Mouse (Mus musculus) embryo, embryonic 11 days (tissue): ENCODE results near the gene Higd1a.
A peak's percentile ranks its signal among the peaks of the same experiment; 100 is the strongest.

Experiments used
- DNase-seq: peaks from one replicate; pipeline ENCODE4 v3.0.0-alpha.2; 2015

Gene Higd1a

DNA sequence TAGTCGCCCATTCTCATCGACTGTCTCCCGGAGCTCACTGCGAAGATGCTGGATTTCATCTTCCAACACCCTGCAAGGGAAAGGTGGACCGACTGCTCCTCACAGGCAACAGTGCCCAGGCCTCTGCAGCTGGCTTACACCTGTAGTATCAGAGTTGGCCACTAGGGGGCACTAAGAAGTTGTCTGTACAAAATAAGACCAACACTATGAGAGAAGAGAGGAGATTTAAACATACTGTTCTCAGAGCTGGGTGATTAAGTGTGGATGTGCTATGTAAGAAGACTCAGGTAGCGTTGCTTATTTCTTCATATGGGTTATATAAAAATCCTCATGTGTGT lies 27.2 kb downstream of the Higd1a start:
- peak; percentile 79 for DNase-seq

DNA sequence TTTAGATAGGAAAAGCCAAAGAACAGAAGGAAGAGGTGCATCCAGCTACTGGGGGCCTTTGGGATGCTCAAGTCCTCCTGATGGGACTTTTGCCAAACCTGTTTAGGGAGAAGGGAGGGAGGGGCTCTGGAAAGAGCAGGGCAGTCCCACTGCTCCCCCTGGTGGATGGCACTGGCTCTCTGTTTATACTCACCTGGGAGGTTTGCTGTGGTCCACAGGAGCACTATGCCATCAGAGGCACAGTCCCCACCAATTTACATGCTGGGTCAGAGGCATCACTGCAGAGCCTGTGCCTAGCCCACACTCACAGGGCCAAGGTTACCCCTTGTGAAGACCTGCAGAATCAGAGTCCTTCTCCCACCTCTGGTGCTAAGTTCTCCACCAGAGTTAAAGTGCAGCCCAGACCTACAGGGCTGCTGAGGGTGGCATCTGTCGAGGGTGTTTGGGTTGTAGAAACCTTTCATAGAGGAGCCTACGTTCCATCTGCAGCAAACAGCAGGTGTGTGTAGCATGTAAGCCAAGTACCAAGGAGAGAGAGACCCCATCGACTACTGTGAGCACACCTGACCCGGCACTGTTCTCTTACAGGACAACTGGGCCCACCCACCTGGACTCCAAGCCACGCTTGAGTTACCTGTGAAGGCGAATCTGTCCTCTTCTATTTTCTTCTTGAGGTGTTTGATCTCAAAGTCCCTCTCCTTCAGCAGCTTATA lies 27.8 kb downstream of the Higd1a start:
- DNase-seq = peak; percentile 32

DNA sequence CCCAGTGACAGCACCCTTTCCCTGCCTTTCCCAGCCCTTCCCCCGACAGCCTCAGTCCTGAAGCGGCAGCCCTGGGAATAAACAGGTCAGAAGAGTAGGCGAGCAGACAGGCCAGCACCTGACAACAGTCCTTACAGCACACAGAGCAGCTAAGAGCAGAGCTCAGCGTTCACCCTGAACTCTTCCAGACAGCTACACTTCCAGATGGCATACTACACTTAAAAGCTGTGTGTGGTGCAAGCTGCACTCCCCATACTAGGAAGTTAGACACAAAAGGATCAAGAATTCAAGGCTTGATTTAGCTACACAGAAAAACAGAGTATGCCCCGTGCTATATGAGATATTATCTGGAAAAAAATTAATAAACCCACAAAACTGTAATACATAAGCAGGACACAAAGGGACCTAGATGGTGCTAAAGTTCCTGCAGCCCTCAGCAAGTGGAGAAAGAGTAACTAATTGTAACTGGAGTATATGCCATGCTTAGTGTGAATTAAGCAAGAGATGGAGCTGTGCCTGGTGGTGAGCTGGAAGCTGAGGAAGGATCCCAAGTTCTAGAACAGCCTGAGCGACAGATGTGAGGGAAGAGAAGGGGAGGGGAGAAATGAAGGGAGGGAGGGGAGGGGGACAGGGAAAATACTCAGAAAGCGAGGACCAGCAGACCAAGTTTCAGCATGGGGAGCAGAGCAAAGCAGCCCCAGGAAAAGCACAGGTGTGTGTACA lies 28.7 kb downstream of the Higd1a start:
- no peak for DNase-seq

DNA sequence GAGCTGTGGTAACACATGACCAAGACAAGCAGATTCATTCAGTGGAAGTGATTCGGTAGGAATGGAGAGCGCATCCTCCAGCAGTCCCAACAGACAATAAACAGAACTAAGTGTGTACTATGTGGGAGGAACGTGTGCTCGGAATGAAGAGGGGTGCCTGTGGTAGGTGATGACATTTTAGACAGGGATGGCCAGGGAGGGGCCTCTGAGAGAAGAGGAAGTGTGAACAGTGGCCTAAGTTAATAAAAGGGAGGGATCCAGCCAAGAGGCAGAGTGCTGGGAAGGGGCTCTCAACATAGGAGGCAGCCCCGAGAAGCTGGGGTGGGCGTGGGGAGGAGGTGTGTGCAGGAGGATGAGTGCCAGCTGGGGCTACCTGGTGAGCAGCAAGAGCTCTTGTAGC lies 29.8 kb downstream of the Higd1a start:
- DNase-seq = no peak

DNA sequence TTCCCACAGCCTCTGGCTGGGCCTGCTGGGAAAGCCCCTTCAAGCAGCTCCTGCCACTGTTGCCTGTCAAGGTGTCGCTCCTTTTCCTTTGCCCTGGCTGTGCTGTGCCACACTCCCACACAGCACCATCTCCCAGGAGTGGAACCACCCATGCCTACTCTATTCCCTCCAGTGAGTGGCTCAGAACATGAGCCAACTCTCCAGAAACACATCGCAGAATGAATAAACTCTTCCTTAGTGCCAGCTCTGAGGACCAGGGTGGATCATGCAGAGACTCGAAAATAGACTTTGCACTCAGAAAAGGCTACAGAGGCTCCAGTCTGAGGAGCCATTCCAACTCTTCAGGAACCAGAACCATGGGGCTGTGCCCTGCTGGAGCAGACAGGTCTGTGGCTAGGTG lies 31.8 kb downstream of the Higd1a start:
- DNase-seq = no peak

DNA sequence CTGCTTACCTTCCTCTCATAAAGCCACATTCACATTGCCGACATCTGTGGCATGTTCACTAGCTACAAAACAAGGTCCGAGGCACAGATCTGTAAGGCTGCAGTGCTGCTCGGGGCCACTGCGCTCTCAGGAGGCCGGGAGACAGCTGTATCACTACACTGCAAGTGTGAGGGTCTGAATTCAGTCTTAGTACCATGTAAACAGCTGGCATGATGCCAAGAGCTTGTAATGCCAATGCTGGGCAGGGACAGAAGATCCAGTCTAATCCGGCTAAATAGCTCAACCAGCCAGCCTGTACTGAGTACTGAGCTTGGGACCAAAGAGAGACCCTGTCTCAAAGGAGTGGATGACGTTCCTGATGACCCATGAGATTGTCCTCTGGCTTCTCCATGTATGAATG lies 34.2 kb downstream of the Higd1a start:
- no peak for DNase-seq

DNA sequence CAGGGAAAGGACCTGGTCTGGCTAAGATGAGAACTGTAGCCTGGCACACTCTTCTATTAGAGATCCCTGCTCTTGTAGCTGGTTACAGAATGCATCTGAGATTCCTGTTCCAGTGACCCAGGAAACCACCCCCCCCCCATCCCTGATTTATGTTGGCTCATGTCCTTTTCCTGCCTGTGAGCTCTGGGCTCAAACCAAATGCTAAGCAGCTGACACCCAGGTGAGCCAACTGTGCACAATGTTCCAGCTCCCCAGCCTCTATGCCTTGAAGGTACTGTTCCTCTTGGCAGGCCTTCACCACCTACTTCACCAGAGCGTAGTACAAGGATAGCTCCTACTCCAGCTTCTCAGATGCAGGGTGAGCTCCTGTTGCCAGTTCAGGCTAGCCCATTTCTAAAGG lies 35.1 kb downstream of the Higd1a start:
- no peak for DNase-seq

DNA sequence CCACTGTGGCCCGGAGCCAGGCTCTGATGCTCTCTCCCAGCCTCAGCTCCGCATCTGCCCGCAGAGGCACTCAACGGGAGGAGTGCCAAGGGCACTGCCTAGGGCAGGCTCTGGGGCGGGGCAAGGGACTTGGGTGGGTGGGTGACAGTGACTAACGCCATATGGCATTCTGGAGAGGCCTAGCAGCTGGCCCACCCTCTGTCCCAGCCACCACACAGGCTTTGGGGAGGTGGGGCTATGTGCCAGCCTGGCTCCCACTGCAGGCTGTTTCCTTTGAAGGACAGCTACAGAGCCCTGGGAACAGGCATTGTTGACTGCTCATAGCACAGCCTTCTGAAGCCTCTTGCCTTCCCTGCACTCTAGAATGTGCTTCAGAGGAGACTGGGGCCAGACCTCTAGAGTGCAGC lies 35.6 kb downstream of the Higd1a start:
- DNase-seq = no peak

DNA sequence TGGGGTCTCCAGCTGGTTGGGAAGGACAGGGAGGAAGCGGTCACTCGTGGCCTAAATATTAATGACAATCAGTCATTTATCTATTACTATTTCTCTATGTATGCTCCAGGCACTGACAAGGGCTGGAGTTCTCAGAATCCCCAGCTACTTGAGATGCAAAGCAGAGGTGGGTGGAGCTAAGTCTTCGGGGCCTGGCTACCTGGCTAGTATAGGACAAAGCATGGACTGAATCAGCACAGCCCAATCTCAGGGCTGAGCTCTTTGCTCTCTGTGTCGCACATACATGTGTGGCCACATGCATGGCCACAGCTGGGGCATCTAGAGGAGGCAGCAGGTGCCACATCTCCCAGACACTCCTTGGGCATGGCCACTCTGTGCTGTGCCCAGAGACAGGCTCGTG lies 37.4 kb downstream of the Higd1a start:
- DNase-seq = no peak

DNA sequence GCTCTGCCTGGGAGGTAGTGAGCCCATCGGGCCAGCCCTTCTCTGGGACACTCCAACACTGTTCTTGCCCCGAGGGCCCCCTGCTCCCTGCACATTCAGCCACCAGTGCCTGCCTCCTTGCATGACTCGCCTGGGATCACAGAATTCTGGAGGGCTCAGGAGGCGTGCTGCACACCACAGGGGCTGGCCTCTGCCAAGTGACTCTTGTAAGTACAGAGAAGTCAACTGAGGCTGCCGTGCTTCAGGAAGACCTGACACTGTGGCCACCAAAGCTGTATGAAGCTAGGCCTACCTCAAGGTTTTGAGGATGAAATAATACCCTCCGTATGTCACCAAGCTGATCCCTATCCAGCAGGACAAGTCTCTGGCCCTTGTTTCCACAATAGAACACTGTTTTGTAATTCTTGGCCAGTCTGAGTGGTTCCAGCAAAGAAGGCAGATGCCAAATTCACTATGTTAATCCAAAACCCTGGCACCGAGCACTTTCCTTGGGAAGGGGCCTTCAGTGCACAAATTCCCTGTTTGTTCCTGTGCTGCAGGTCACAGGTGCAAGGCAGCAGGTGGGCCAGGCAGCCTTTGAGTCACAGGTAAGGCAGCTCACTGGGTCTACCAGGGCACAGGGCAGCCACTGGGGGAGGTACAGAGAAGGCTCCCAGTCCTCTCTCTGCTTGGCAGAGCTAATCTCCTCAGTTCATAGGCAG lies 38.2 kb downstream of the Higd1a start:
- DNase-seq = no peak

DNA sequence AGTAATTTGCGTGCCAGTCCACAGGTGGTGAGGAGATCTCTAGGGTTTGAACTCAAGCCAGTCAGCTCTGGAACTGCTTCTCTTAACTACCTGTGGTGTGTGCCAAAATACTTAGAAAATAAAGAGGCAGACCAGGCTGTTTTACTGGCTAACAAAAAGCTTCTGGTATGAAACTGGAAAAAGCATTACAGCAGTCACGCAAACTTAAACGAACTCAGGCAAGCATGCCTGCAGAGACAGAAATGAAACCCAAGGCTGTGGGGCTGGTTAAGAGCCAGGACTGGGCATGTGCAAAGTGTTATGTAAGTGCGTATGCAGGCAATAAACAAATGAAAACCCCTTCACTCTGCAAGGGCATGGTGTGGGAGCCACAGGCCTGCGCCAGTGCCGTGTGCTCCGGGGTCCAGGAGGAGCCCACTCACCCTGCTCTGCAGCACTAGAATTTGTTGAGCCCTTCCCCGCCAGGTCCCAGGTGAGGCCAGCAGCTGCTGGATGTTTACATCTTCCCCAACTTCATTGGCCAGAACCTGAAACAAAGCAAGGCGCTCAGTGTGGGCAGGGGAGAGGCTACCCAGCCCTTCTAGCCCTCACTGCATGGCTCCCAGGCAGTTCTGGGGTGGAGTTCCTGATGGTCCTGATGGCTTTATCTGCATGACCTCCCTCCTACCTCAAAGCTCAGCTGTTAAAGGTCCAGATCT lies 38.9 kb downstream of the Higd1a start:
- no peak for DNase-seq

DNA sequence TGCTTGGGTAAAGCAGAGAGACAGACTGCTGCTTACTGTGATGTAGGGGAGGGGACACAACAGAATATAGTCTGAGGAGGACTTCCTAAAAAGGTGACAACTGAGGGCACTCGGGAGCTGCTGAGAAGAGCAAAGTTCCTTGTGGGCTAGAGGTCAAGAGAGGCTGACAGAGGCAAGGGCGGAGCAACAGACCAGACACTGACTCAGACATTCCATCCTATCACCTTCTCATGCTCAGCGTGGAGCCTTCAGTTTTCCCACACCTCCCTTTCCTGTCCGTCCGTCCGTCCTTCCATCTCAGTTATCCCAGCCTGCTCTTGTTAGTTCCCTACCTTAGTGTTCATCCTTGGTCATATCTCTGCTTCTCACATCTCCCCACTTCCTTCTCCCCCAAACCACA lies 43.0 kb downstream of the Higd1a start:
- no peak for DNase-seq

DNA sequence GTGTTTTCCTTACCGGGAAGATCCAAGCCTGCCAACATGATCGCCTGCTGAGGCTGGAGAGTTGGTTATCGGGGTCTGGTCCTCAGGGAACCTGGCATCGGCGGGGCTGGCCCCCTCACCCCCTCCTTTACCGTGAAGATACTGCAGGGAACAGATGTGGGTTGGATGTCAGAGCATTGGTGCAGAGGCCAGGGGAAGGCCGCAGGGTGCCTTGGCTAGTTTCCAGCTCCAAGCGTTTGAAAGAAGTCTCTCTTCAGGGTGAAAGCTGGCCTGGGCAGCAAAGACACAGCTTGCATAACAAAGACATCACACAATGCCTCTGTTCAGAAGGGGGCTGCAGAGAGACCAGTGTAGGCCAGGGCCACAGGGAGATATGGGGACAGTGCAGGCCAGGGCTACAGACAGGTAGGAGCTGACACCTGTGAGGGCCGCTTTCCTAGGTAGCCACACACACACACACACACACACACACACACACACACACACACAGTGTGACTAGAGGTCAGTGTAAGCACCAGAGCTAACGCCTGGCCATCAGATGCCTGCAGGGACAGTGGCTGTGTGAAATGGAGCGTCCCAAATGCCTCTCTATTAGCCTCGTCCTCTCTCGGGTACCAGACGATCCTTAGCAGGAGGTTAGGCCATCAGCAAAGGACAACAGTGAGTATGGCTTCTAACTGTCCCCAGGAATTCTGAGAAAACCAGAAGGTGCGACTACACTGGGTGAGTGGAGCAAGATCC lies 47.9 kb downstream of the Higd1a start:
- DNase-seq = peak; percentile 32

DNA sequence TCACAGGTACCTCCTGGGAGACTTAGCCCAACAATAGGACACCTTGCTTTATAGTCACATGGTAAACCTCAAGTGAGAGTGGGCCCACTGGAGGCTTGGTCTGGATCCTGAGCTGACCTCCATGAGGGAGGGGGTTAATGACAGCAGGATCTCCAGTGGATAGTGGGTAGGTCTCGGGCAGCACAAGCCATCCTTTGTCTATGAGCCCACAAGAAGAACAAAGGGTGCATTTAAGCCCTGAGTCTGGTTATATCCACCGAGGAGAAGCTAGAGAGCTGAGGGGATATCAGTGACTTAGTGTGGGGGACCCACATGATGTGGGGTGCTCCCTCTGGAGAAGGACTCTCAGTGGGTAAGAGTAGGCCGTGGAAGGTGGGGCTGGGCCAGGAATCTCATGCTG lies 49.7 kb downstream of the Higd1a start:
- no peak for DNase-seq

DNA sequence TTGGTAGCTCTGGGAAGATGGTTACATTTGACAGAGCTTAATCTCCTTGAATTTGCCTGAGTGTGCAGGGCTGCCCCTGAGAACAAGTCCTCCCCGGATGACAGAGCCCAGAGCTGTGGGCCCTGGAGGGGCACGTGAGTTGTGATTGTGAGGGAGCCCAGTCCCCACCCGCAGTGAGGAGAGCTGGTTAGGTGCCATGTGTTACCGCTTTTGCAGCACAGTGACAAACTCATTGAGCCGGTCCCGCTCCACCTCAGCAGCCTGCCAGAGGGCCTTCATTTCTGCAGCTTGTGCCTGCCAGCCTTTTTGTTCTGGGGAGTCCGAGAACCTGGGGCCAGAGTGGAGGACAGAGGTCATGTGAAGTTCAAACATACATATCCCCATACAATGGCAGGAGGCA lies 50.2 kb downstream of the Higd1a start:
- DNase-seq = no peak

DNA sequence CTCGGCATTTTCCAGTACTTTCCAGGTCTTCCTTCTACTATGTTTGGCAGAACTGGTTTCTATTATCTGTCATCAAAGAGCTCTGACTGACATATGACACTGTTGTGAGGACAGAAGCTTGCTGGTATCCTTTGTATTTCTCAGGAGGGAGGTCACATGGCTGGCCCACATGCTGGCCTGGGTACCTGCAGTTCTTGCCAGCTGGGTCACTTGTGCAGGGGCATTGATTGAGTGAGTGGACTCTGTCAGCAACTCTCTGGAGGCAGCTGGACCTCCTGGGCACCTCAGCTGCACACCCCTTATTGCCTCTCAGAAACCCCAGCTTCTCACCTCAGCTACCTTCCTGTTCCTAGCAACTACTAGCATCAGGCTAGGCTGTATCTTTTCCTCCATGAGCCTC lies 50.6 kb downstream of the Higd1a start:
- DNase-seq = no peak

DNA sequence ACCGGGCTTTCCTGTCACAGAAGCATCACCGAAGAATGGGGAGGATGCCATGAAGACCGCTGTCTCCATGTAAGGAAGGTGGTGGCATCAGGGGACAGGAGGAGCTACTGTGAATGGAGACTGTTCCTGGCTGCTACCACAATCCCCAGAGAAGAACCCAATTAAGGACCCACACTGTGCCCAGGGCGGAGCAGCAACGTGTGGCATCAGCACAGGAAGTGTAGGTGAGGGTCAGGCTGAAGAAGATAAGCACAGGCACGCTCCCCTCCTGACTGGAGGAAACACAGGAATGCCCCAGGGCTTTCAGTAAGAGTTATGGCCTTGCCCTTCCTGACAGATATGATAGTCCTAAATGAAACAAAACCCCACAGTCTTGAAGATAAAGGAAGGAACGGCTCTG lies 55.4 kb downstream of the Higd1a start:
- no peak for DNase-seq

DNA sequence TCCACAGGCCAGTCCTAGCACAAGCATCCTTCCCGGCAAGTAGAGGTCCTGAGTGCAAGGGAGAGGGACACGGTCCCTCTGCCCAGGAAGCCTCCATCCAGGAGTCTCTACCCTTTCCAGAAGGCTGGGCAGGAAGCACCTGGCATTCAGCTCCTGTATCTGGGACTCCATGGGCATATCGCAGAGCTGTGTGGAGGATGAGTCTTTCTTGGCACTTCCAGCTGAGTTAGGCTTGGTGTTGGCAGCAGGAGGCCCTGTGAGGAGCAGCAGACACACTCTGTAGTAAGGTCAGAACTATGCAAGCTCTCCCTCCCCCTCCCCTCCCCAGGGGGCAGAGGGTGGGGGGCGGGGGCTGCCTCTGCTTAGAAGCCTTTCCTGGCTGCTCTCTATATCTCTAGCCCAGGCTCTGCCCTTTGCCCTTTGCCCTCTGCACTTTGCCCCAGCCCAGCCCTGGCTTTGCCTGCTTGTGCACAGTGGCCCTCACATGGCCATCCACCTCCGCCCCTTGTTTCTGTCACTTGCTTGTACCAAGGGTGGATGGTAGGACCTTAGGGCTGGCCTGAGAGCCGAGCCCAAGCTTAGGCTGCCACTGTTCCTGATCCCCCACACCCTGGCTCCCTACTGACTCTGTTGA lies 59.2 kb downstream of the Higd1a start:
- no peak for DNase-seq
